Mouse (Mus musculus): ENCODE measurements around the gene Gckr.

DNA sequence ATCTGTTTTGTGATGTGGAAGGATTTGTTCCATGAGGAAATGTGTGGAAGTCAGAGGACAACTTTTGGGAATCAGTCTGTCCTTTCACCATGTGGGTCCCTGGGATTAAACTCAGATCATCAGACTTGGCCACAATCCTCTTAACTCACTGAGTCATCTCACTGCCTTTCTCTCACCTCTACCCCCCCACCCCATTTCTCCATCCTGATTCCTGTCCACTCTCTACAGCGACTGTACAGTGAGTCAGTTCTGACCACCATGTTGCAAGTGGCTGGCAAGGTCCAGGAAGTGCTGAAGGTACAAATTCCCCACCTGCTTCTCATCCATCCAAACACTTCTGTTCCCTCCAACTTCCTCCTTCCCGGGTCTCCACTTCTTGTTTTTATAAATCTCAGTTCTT is 1.2 kb downstream of the Gckr start:
- TF ChIP-seq CTCF (conservative IDR thresholded peaks at IDR 0.05; ENCODE audit: low read length) (no peak), NANOG (IDR thresholded peaks at IDR 0.05; ENCODE audit: borderline replicate concordance, low read length) (no peak), POU5F1 (IDR thresholded peaks at IDR 0.05; ENCODE audit: borderline replicate concordance, low read length) (no peak)
